Mouse (Mus musculus) ES-Bruce4 (cell line): ENCODE results near the gene Sgtb.

Experiments used
- CTCF ChIP-seq: IDR thresholded peaks from one replicate; pipeline ENCODE4 v1.8.1; 2011; ENCODE audit warnings: low read depth, low read length
- EP300 ChIP-seq: IDR thresholded peaks from 2 replicates; pipeline ENCODE4 v1.6.1; 2011; ENCODE audit warnings: low read depth, low read length; ENCODE audit not compliant: insufficient read depth
- POLR2A ChIP-seq: IDR thresholded peaks from one replicate; pipeline ENCODE4 v1.8.1; 2011; ENCODE audit warnings: low read length; ENCODE audit not compliant: insufficient read depth

DNA sequence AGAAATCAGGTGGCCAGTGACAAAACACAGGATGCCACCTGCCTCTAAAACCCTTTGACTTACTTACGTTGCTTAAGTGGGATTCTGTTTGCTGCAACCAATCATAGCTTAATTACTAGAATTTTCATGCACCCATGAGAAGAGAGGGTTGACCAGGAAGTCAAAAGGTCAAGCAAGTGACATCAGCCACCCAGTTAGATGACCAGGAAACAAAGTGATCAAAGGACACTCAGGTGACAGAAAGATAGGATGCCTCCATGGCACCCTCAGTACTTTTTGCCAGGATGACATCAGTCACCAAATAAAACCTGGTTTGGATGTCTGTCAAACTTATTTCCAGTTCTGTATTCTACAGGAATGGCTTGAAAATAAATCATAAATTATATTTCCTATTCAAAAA lies 49.3 kb upstream of the Sgtb start:
- TF ChIP-seq POLR2A (no peak), CTCF (no peak), EP300 (no peak)
